Mouse (Mus musculus): ENCODE results near the gene Sympk. TPM values are rescaled to one million over a fixed set of nuclear protein-coding genes. Genes with fewer than 3 reads are reported as not detected.

Gene Sympk
- total and polyA plus RNA-seq, 2 experiments, result 21.5 to 46.9 TPM

DNA sequence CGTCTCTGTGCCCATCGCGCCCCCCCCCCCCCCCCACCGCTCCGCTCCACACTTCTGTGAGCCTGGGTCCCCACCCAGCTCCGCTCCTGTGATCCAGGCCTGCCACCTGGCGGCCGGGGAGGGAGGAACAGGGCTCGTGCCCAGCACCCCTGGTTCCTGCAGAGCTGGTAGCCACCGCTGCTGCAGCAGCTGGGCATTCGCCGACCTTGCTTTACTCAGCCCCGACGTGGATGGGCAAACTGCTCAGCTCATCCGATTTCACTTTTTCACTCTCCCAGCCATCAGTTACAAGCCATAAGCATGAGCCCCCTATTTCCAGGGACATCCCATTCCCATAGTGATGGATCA, 69.0 kb downstream of the Sympk start:
- peak overlapping the region; percentile 52 for H3K9ac ChIP-seq (ENCODE audit: low read depth, low read length)
- TF ChIP-seq POLR2A (IDR thresholded peaks at IDR 0.05; ENCODE audit: extremely low read depth, insufficient read depth, low read length), result no peak
- peak; percentile 93 for TF ChIP-seq CTCF (IDR thresholded peaks at IDR 0.05; ENCODE audit: low read depth, low read length)
- no peaks in the 10 kb centered on the region for H3K27me3 ChIP-seq (ENCODE audit: control insufficient read depth, insufficient read depth, low read length)
- peak; percentile 47 for DNase-seq (ENCODE audit: extremely low read depth, low read depth, low spot score)
- peaks cover 8% of the 10 kb centered on the region for H3K4me1 ChIP-seq (ENCODE audit: control insufficient read depth, insufficient read depth, low read length)
- peak overlapping the region; percentile 46 for H3K4me3 ChIP-seq (ENCODE audit: insufficient read depth, low read depth, low read length)
- H3K27ac ChIP-seq (replicated peaks; ENCODE audit: insufficient read depth, low read depth, low read length), result peak overlapping the region; percentile 69
- 2% methylated on average over 15 of the region's 15 CpGs for WGBS
- H3K79me2 ChIP-seq (ENCODE audit: control insufficient read depth, insufficient read depth, low read length), result peaks cover 3% of the 10 kb centered on the region; the same call in 1 of the 2 replicates
- no peaks in the 10 kb centered on the region for H3K36me3 ChIP-seq (ENCODE audit: control insufficient read depth, insufficient read depth, low read length)

DNA sequence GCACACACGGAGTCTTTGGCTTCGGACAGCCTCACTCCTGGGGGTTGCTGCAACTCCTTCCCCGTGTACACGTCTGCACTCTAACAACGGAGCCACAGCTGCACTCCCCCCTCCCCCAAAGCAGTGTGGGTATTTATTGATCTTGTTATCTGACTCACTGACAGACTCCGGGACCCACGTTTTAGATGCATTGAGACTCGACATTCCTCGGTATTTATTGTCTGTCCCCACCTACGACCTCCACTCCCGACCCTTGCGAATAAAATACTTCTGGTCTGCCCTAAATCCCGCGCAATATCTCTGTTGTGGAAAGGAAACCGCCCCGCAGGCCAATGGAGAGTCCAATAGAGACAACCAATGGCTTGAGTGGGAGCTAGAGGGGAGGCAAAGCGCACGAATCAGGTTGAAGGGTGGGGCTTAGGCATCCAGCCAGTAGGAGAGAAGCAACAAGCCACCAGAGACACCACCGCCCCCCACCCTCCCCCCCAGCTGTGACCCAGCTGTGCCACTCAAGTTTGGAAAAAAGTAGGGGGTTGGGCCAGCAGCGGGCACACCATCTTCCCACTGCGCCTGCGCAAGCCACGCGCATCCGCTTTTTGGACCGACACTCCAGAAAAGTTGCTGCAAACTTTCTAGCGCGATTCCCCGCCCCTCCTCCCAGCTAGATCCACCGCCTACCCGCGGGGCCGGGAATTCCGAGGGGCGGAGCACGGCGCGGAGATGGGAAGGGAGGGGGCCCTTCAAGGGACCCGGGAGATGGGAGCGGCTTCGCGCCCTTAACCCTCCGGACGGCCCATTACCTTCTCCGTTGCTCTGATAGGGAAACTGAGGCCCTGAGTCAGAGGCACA, 69.6 kb downstream of the Sympk start:
- under 1% methylated on average over 45 of the region's 45 CpGs for WGBS
- Histone ChIP-seq H3K36me3 (ENCODE audit: control insufficient read depth, insufficient read depth, low read length) (no peaks in the 10 kb centered on the region), H3K79me2 (ENCODE audit: control insufficient read depth, insufficient read depth, low read length) (peaks cover 3% of the 10 kb centered on the region; the same call in 1 of the 2 replicates), H3K9ac (ENCODE audit: low read depth, low read length) (peak overlapping the region; percentile 87), H3K27me3 (ENCODE audit: control insufficient read depth, insufficient read depth, low read length) (no peaks in the 10 kb centered on the region), H3K27ac (replicated peaks; ENCODE audit: insufficient read depth, low read depth, low read length) (peak overlapping the region; percentile 86), H3K4me3 (ENCODE audit: insufficient read depth, low read depth, low read length) (peak overlapping the region; percentile 76), H3K4me1 (ENCODE audit: control insufficient read depth, insufficient read depth, low read length) (peaks cover 8% of the 10 kb centered on the region)
- no peak for TF ChIP-seq CTCF (IDR thresholded peaks at IDR 0.05; ENCODE audit: low read depth, low read length)
- TF ChIP-seq POLR2A (IDR thresholded peaks at IDR 0.05; ENCODE audit: extremely low read depth, insufficient read depth, low read length), result peak; percentile 60
- peak; percentile 95 for DNase-seq (ENCODE audit: extremely low read depth, low read depth, low spot score)

GRCm38 (mm10) chr7:19094471-19094825, 70.3 kb downstream of the Sympk start, which contains the start of gene Six5:
Gene Six5 (plus strand): TSS chr7:19094594.
- TF ChIP-seq POLR2A (IDR thresholded peaks at IDR 0.05; ENCODE audit: extremely low read depth, insufficient read depth, low read length) (no peak), CTCF (IDR thresholded peaks at IDR 0.05; ENCODE audit: low read depth, low read length) (no peak)
- WGBS, result under 1% methylated on average over 19 of the region's 36 CpGs
- Histone ChIP-seq H3K4me1 (ENCODE audit: control insufficient read depth, insufficient read depth, low read length) (peaks cover 8% of the 10 kb centered on the region), H3K4me3 (ENCODE audit: insufficient read depth, low read depth, low read length) (peak within 1 kb of the TSS; percentile 76), H3K36me3 (ENCODE audit: control insufficient read depth, insufficient read depth, low read length) (no peaks in the 10 kb centered on the region), H3K79me2 (ENCODE audit: control insufficient read depth, insufficient read depth, low read length) (peaks cover 3% of the 10 kb centered on the region; the same call in 1 of the 2 replicates), H3K27me3 (ENCODE audit: control insufficient read depth, insufficient read depth, low read length) (no peaks in the 10 kb centered on the region), H3K27ac (replicated peaks; ENCODE audit: insufficient read depth, low read depth, low read length) (peak within 1 kb of the TSS; percentile 86), H3K9ac (ENCODE audit: low read depth, low read length) (peak within 1 kb of the TSS; percentile 87)
- no peak for DNase-seq (ENCODE audit: extremely low read depth, low read depth, low spot score)

DNA sequence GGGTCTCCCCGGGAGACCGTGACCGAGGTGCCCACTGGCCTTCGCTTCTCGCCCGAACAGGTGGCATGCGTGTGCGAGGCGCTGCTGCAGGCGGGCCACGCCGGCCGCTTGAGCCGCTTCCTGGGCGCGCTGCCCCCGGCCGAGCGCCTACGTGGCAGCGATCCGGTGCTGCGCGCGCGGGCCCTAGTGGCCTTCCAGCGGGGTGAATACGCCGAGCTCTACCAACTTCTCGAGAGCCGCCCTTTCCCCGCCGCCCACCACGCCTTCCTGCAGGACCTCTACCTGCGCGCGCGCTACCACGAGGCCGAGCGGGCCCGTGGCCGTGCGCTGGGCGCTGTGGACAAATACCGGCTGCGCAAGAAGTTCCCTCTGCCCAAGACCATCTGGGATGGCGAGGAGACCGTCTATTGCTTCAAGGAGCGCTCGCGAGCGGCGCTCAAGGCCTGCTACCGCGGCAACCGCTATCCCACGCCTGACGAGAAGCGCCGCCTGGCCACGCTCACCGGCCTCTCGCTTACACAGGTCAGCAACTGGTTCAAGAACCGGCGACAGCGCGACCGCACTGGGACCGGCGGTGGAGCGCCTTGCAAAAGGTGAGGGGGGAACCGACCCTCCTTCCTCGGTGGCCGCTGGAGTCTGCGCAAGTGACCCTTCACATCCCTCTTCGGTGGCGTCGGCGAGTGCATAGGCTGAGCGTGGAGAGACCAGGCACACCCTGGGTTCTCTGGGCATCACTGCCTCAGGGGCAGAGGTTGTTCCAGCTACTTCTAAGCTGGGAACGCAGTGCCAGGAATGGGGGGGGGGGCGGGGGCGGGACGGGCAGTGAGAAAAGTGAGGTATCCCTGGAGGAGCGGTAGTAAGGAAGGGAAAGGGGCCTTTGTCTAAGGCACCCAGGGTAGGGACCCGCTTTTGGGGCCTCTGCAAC, 70.9 kb downstream of the Sympk start:
- peak overlapping the region; percentile 87 for H3K9ac ChIP-seq (ENCODE audit: low read depth, low read length)
- DNase-seq (ENCODE audit: extremely low read depth, low read depth, low spot score), result no peak
- peaks cover 8% of the 10 kb centered on the region for H3K4me1 ChIP-seq (ENCODE audit: control insufficient read depth, insufficient read depth, low read length)
- H3K4me3 ChIP-seq (ENCODE audit: insufficient read depth, low read depth, low read length), result peak overlapping the region; percentile 76
- H3K27me3 ChIP-seq (ENCODE audit: control insufficient read depth, insufficient read depth, low read length), result no peaks in the 10 kb centered on the region
- peaks cover 3% of the 10 kb centered on the region; the same call in 1 of the 2 replicates for H3K79me2 ChIP-seq (ENCODE audit: control insufficient read depth, insufficient read depth, low read length)
- H3K36me3 ChIP-seq (ENCODE audit: control insufficient read depth, insufficient read depth, low read length), result no peaks in the 10 kb centered on the region
- under 1% methylated on average over 84 of the region's 87 CpGs for WGBS
- TF ChIP-seq CTCF (IDR thresholded peaks at IDR 0.05; ENCODE audit: low read depth, low read length) (no peak), POLR2A (IDR thresholded peaks at IDR 0.05; ENCODE audit: extremely low read depth, insufficient read depth, low read length) (0 out of 2 replicates have a peak, but pooled peaks have one; percentile 6)
- peak overlapping the region; percentile 53 for H3K27ac ChIP-seq (replicated peaks; ENCODE audit: insufficient read depth, low read depth, low read length)

GRCm38 (mm10) chr7:19095751-19096110, 71.6 kb downstream of the Sympk start:
- TF ChIP-seq CTCF (IDR thresholded peaks at IDR 0.05; ENCODE audit: low read depth, low read length), result no peak
- TF ChIP-seq POLR2A (IDR thresholded peaks at IDR 0.05; ENCODE audit: extremely low read depth, insufficient read depth, low read length), result no peak
- Histone ChIP-seq H3K9ac (ENCODE audit: low read depth, low read length) (no peak overlapping the region), H3K27me3 (ENCODE audit: control insufficient read depth, insufficient read depth, low read length) (no peaks in the 10 kb centered on the region), H3K27ac (replicated peaks; ENCODE audit: insufficient read depth, low read depth, low read length) (no peak overlapping the region), H3K4me1 (ENCODE audit: control insufficient read depth, insufficient read depth, low read length) (peaks cover 8% of the 10 kb centered on the region), H3K4me3 (ENCODE audit: insufficient read depth, low read depth, low read length) (peak overlapping the region; percentile 16; the same call in 1 of the 2 replicates), H3K36me3 (ENCODE audit: control insufficient read depth, insufficient read depth, low read length) (no peaks in the 10 kb centered on the region), H3K79me2 (ENCODE audit: control insufficient read depth, insufficient read depth, low read length) (peaks cover 3% of the 10 kb centered on the region; the same call in 1 of the 2 replicates)
- DNase-seq (ENCODE audit: extremely low read depth, low read depth, low spot score), result no peak
- WGBS, result 26% methylated on average over 19 of the region's 19 CpGs
